Mouse (Mus musculus): ENCODE results near the gene Large2. TPM values are rescaled to one million over a fixed set of nuclear protein-coding genes. Genes with fewer than 3 reads are reported as not detected.

Large2 gene
- polyA plus RNA-seq, 1 experiment from 2014 or later: 1.7 TPM

Small RNA genes within 50 kb of the gene (microRNA-seq; reads per million reads assigned to microRNA genes)
- gene Mir7000: not detected

Other genes starting within 250 kb of the Large2 start
- gene Pex16, start 193 bp downstream of the Large2 start, polyA plus RNA-seq (2015; fragmentation: Nextera tagmentation; extraction: Ambion mirVana): 20.1 and 20.7 TPM in 2 replicates
- 1.8 and 2.6 TPM in 2 replicates for gene 1700029I15Rik, start 7.7 kb upstream of the Large2 start, polyA plus RNA-seq (2015; fragmentation: Nextera tagmentation; extraction: Ambion mirVana)
- 5.7 TPM in 2 replicates for gene Mapk8ip1, start 26.4 kb upstream of the Large2 start, polyA plus RNA-seq (2015; fragmentation: Nextera tagmentation; extraction: Ambion mirVana)
- 18.4 and 18.6 TPM in 2 replicates for gene Cry2, start 59.2 kb upstream of the Large2 start, polyA plus RNA-seq (2015; fragmentation: Nextera tagmentation; extraction: Ambion mirVana)
- gene Slc35c1, start 85.7 kb upstream of the Large2 start, polyA plus RNA-seq (2015; fragmentation: Nextera tagmentation; extraction: Ambion mirVana): 9.9 and 12.9 TPM in 2 replicates
- 2.5 and 2.6 TPM in 2 replicates for gene Chst1, start 224.8 kb upstream of the Large2 start, polyA plus RNA-seq (2015; fragmentation: Nextera tagmentation; extraction: Ambion mirVana)

Data from heart, embryonic 16.5 days (tissue).